Mouse (Mus musculus): ENCODE data around the gene Plk5.

- TF ChIP-seq POLR2A (IDR thresholded peaks at IDR 0.05; ENCODE audit: insufficient read depth, low read length) (no peak), CTCF (IDR thresholded peaks at IDR 0.05; ENCODE audit: low read depth, low read length) (no peak), EP300 (IDR thresholded peaks at IDR 0.05; ENCODE audit: insufficient read depth, low read depth, low read length) (no peak)
Measured at GRCm38 (mm10) chr10:80403044-80403692, 46.9 kb downstream of the Plk5 start.

Measured in ES-Bruce4 (cell line).